Mouse (Mus musculus) forebrain, embryonic 12.5 days (tissue): ENCODE results near the gene Mas1. TPM values are rescaled to one million over a fixed set of nuclear protein-coding genes. Genes with fewer than 3 reads are reported as not detected.

Source experiments
- ATAC-seq: fragments of 200-750 bp; cut with Nextera tagmentation; 2 replicates; pipeline ENCODE4 v1.8.0; 2017; ENCODE audit warnings: moderate TSS enrichment; ENCODE audit not compliant: low FRiP score
- H3K27ac ChIP-seq: fragments of 300-500 bp; sonication (generic); 2 replicates; pipeline ENCODE4 v1.5.1; 2016; ENCODE audit warnings: mild to moderate bottlenecking
- H3K27me3 ChIP-seq: fragments of 300-500 bp; sonication (generic); 2 replicates; pipeline ENCODE4 v1.6.1; 2016; ENCODE audit warnings: mild to moderate bottlenecking
- H3K36me3 ChIP-seq: fragments of 300-500 bp; sonication (generic); replicated peaks from 2 replicates; pipeline ENCODE4 v1.6.1; 2016; ENCODE audit warnings: mild to moderate bottlenecking
- H3K4me1 ChIP-seq: fragments of 300-500 bp; sonication (generic); 2 replicates; pipeline ENCODE4 v1.6.1; 2016
- H3K4me2 ChIP-seq: fragments of 300-500 bp; sonication (generic); 2 replicates; pipeline ENCODE4 v1.6.1; 2016; ENCODE audit warnings: mild to moderate bottlenecking, moderate library complexity
- H3K4me3 ChIP-seq: fragments of 300-500 bp; sonication (generic); replicated peaks from 2 replicates; pipeline ENCODE4 v1.5.1; 2016; ENCODE audit warnings: mild to moderate bottlenecking
- H3K9ac ChIP-seq: fragments of 300-500 bp; sonication (generic); 2 replicates; pipeline ENCODE4 v1.6.1; 2016; ENCODE audit warnings: mild to moderate bottlenecking
- H3K9me3 ChIP-seq: fragments of 300-500 bp; sonication (generic); 2 replicates; pipeline ENCODE4 v1.6.1; 2016
- WGBS: fragments of 180-500 bp; shearing (Covaris S2); methylation state at CpG from one replicate; pipeline ENCODE4 v1.1.7; 2016; 5-methylcytosine and 5-hydroxymethylcytosine counted together
- polyA plus RNA-seq: library from polyadenylated mRNA; unstranded; fragments of >200 nt; fragmentation: Nextera tagmentation; extraction: Ambion mirVana; gene quantifications from 2 replicates; pipeline ENCODE4 v1.2.1, GENCODE M21; 2016

Mas1 gene
- polyA plus RNA-seq, 1 experiment from 2014 or later: 0.38 TPM

GRCm38 (mm10) chr17:12865407-12865806 is 2.5 kb downstream of the Mas1 start:
- H3K9me3 ChIP-seq: no peaks in the 10 kb centered on the region
- no peak overlapping the region for H3K4me3 ChIP-seq
- no peak overlapping the region for H3K9ac ChIP-seq
- 57% methylated on average over 3 of the region's 3 CpGs for WGBS
- H3K27me3 ChIP-seq: no peaks in the 10 kb centered on the region
- no peak overlapping the region for H3K27ac ChIP-seq
- no peaks in the 10 kb centered on the region for H3K4me1 ChIP-seq
- ATAC-seq: no peak
- H3K36me3 ChIP-seq: no peaks in the 10 kb centered on the region
- H3K4me2 ChIP-seq: no peak overlapping the region

DNA sequence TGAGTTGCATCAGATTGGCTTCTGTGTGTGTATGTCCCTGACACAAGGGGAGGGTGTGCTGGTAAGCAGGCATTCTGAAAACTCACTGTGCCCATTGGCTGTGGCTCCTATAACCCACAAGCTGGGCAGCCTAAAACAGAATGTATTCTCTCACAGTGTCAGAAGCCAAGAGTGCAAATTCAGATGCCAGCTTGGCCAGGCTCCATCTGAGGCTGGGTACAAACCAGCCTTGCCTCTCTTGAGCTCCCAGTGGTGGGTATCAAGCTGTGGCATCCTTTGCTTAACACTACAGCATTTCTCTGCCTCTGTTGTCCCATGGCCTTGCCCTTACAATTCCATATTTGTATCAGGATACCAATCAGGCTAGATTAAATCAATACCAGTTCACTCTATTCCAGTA is 3.8 kb downstream of the Mas1 start:
- no peaks in the 10 kb centered on the region for H3K27me3 ChIP-seq
- H3K36me3 ChIP-seq: no peaks in the 10 kb centered on the region
- H3K9ac ChIP-seq: no peak overlapping the region
- H3K27ac ChIP-seq: no peak overlapping the region
- H3K4me2 ChIP-seq: no peak overlapping the region
- no peaks in the 10 kb centered on the region for H3K4me1 ChIP-seq
- no peak overlapping the region for H3K4me3 ChIP-seq
- no peaks in the 10 kb centered on the region for H3K9me3 ChIP-seq
- no peak for ATAC-seq

- Histone ChIP-seq H3K4me3 (no peak overlapping the region), H3K9me3 (no peaks in the 10 kb centered on the region), H3K4me2 (no peak overlapping the region), H3K27me3 (no peaks in the 10 kb centered on the region), H3K4me1 (no peaks in the 10 kb centered on the region), H3K36me3 (no peaks in the 10 kb centered on the region), H3K27ac (no peak overlapping the region), H3K9ac (no peak overlapping the region)
- 84% methylated on average over 8 of the region's 8 CpGs for WGBS
- no peak for ATAC-seq
Measured at GRCm38 (mm10) chr17:12859006-12859520, 8.9 kb downstream of the Mas1 start.

GRCm38 (mm10) chr17:12858072-12858471 is 9.9 kb downstream of the Mas1 start:
- 39% methylated on average over 4 of the region's 4 CpGs for WGBS
- H3K27me3 ChIP-seq: no peaks in the 10 kb centered on the region
- H3K36me3 ChIP-seq: no peaks in the 10 kb centered on the region
- H3K4me3 ChIP-seq: no peak overlapping the region
- H3K4me1 ChIP-seq: no peaks in the 10 kb centered on the region
- H3K4me2 ChIP-seq: no peak overlapping the region
- H3K27ac ChIP-seq: no peak overlapping the region
- no peak overlapping the region for H3K9ac ChIP-seq
- ATAC-seq: no peak
- no peaks in the 10 kb centered on the region for H3K9me3 ChIP-seq

DNA sequence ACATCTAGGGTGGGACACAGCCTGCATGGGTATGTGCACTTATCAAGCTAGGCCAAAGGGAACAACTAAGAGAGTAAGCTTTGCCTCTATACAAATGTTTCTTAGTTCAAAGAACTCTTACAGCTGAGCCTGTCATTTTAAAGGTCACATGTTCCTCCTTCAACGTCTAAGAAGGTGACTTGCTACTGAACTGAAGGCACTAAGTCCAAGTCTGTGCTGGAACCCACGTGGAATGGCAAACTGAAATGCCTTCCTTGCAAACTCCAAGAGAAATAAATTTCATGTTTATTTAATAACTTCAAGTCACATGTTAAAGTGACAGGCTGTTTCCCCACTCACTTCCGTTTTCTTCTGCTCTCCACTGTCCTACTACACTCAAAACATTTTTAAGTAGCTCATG is 10.5 kb downstream of the Mas1 start:
- H3K4me3 ChIP-seq: no peak overlapping the region
- H3K4me1 ChIP-seq: no peaks in the 10 kb centered on the region
- H3K9me3 ChIP-seq: no peaks in the 10 kb centered on the region
- H3K4me2 ChIP-seq: no peak overlapping the region
- WGBS: 60% methylated on average over 3 of the region's 3 CpGs
- H3K27ac ChIP-seq: no peak overlapping the region
- no peak for ATAC-seq
- H3K9ac ChIP-seq: no peak overlapping the region
- no peaks in the 10 kb centered on the region for H3K36me3 ChIP-seq
- H3K27me3 ChIP-seq: no peaks in the 10 kb centered on the region

DNA sequence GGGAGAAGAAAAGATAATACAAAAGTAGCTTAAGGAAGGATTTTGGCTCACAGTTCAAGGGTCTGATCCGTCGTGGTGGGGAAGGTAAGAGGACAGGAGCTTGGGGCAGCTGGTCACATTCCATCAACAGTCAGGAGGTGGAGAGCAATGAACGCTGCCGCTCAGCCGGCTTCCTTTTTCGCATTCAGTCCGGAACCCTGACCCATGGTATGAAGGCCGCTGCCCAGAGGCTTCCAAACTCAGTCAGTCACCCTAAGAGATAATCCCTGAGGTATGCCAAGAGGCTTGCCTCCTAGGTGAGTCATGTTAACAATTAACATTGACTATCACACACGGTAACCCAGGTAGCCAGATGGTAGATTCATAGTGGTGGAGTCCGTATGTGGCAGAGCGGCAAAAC is 13.6 kb downstream of the Mas1 start:
- 95% methylated on average over 11 of the region's 11 CpGs for WGBS
- H3K4me3 ChIP-seq: no peak overlapping the region
- no peak for ATAC-seq
- no peaks in the 10 kb centered on the region for H3K9me3 ChIP-seq
- H3K4me1 ChIP-seq: no peaks in the 10 kb centered on the region
- no peaks in the 10 kb centered on the region for H3K36me3 ChIP-seq
- no peak overlapping the region for H3K9ac ChIP-seq
- no peak overlapping the region for H3K27ac ChIP-seq
- H3K4me2 ChIP-seq: no peak overlapping the region
- no peaks in the 10 kb centered on the region for H3K27me3 ChIP-seq

DNA sequence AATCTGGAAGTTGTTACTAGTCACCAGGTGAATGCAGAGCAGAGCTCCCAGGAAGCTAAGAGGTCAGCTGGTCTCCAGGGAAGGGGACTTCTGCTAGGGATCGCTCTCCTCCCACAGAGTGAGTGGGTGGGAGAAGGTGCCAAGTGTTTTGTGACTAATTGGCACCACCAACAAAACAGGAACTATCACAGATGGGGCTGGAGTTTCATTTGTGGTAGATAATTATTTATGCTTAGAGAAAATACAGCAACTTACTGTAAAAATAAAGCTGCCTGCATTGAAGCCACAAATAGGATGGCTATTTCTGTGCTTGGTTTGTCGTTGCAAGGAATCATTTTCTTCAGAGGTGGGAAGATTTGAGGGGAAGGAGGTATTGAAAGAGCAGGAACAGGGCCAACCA is 14.1 kb downstream of the Mas1 start:
- Histone ChIP-seq H3K4me1 (no peaks in the 10 kb centered on the region), H3K4me3 (no peak overlapping the region), H3K27me3 (no peaks in the 10 kb centered on the region), H3K9me3 (no peaks in the 10 kb centered on the region), H3K9ac (no peak overlapping the region), H3K27ac (no peak overlapping the region), H3K4me2 (no peak overlapping the region), H3K36me3 (no peaks in the 10 kb centered on the region)
- 83% methylated on average over 2 of the region's 2 CpGs for WGBS
- ATAC-seq: no peak

- H3K4me3 ChIP-seq: no peak overlapping the region
- H3K9ac ChIP-seq: no peak overlapping the region
- H3K4me1 ChIP-seq: no peaks in the 10 kb centered on the region
- H3K27ac ChIP-seq: no peak overlapping the region
- whole genome bisulfite sequencing: 78% methylated on average over 11 of the region's 11 CpGs
- no peak for ATAC-seq
- no peaks in the 10 kb centered on the region for H3K36me3 ChIP-seq
- H3K27me3 ChIP-seq: no peaks in the 10 kb centered on the region
- H3K9me3 ChIP-seq: no peaks in the 10 kb centered on the region
- no peak overlapping the region for H3K4me2 ChIP-seq
Measured at GRCm38 (mm10) chr17:12851689-12852088, 16.3 kb downstream of the Mas1 start.

DNA sequence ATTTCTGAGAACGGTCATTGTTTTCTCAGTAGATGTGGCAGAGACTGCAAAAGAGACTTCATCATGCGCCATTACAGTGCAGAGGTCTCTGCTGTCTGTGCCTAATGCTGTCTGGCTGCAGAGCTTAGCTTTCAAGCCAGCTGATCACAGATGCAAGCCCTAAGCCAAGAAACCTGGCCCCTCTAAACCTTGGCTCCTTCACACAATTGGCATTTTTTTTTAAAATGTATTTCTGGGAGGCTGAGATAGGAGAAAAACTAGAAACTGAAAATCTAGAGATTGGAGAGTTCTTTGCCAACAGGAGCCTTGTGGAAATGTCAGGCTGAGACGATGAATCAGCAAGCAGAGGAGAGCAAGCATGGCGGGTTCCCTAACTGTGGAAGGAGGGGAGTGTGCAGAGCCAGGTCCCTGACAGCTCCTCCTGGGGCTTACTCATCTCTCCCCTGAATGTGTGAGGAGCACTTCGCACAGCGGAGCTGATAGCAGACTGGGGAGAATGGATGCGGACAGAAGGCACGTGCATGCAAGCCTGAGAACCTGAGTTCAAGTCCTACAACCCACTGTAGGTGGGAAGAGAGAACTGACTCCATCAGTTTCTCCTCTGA is 18.1 kb downstream of the Mas1 start:
- H3K9me3 ChIP-seq: no peaks in the 10 kb centered on the region
- H3K27me3 ChIP-seq: no peaks in the 10 kb centered on the region
- ATAC-seq: no peak
- H3K4me3 ChIP-seq: no peak overlapping the region
- no peak overlapping the region for H3K27ac ChIP-seq
- 86% methylated on average over 8 of the region's 8 CpGs for WGBS
- no peak overlapping the region for H3K4me2 ChIP-seq
- no peaks in the 10 kb centered on the region for H3K36me3 ChIP-seq
- no peak overlapping the region for H3K9ac ChIP-seq
- 0 out of 2 replicates have a peak, but pooled peaks cover 4% of the 10 kb centered on the region for H3K4me1 ChIP-seq

DNA sequence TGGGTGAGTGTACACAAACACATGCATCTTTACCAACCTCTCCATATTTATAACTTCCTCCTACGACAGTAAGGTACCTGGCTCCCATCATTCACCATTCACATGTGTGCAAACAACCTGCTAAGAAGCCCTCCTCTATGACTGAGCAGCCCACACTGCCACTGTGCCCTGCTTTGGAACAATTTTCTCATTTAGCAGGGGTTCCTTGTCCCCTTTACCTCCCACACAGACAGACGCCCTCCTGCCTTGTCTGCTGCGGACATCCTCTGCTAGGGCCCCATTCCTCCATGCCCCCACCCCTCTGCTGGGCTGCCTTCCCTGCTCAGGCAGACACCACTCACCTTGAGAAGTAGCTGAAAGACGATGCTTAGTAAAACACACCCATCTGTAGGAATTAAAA is 20.2 kb downstream of the Mas1 start:
- H3K27ac ChIP-seq: no peak overlapping the region
- ATAC-seq: no peak
- H3K4me1 ChIP-seq: 0 out of 2 replicates have a peak, but pooled peaks cover 4% of the 10 kb centered on the region
- no peak overlapping the region for H3K4me2 ChIP-seq
- 72% methylated on average over 4 of the region's 4 CpGs for WGBS
- H3K27me3 ChIP-seq: no peaks in the 10 kb centered on the region
- no peak overlapping the region for H3K4me3 ChIP-seq
- no peak overlapping the region for H3K9ac ChIP-seq
- H3K36me3 ChIP-seq: no peaks in the 10 kb centered on the region
- H3K9me3 ChIP-seq: no peaks in the 10 kb centered on the region

- Histone ChIP-seq H3K36me3 (no peaks in the 10 kb centered on the region), H3K4me2 (no peak overlapping the region), H3K27ac (no peak overlapping the region), H3K4me1 (0 out of 2 replicates have a peak, but pooled peaks cover 4% of the 10 kb centered on the region), H3K4me3 (no peak overlapping the region), H3K9ac (no peak overlapping the region), H3K9me3 (no peaks in the 10 kb centered on the region), H3K27me3 (no peaks in the 10 kb centered on the region)
- ATAC-seq: no peak
- 85% methylated on average over 5 of the region's 5 CpGs for WGBS
Measured at GRCm38 (mm10) chr17:12846474-12846873, 21.5 kb downstream of the Mas1 start.

- Histone ChIP-seq H3K27me3 (no peaks in the 10 kb centered on the region), H3K36me3 (no peaks in the 10 kb centered on the region), H3K4me2 (no peak overlapping the region), H3K27ac (no peak overlapping the region), H3K9ac (no peak overlapping the region), H3K4me3 (no peak overlapping the region), H3K4me1 (0 out of 2 replicates have a peak, but pooled peaks cover 4% of the 10 kb centered on the region), H3K9me3 (no peaks in the 10 kb centered on the region)
- WGBS: 55% methylated on average over 5 of the region's 5 CpGs
- ATAC-seq: no peak
Measured at GRCm38 (mm10) chr17:12845862-12846261, 22.1 kb downstream of the Mas1 start.

DNA sequence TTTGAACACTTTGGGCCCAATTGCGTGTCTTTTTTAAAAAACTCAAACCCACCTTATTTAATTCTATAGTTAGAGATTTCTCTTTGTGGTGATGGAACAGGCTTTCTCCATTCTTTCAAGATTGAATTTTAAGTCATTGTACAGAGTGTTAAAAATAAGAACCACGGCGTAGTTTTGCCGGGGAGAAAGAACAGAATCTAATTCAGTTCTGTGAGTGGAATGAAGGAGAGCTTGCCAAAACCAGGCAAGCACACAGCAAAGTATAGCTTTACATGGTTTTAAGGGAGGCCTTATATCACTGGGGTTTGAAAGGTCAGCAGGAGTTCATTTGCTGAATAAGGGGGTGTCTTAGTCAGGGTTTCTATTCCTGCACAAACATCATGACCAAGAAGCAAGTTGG is 23.4 kb downstream of the Mas1 start:
- H3K4me2 ChIP-seq: no peak overlapping the region
- H3K9ac ChIP-seq: no peak overlapping the region
- H3K4me3 ChIP-seq: no peak overlapping the region
- 95% methylated on average over 4 of the region's 4 CpGs for WGBS
- ATAC-seq: no peak
- no peaks in the 10 kb centered on the region for H3K9me3 ChIP-seq
- no peak overlapping the region for H3K27ac ChIP-seq
- no peaks in the 10 kb centered on the region for H3K36me3 ChIP-seq
- H3K27me3 ChIP-seq: no peaks in the 10 kb centered on the region
- H3K4me1 ChIP-seq: 0 out of 2 replicates have a peak, but pooled peaks cover 4% of the 10 kb centered on the region
